Mouse (Mus musculus) regulatory T cell (primary cell): ENCODE measurements around the gene Klhl9.

Experiments used
- in situ Hi-C: fragments of 300-600 bp; cut with MboI, MseI; formaldehyde crosslinking; loops from one replicate; pipeline ENCODE4 v1.15.1; 2025; ENCODE audit warnings: high pct_unique_total_duplicates

Klhl9 gene

DNA sequence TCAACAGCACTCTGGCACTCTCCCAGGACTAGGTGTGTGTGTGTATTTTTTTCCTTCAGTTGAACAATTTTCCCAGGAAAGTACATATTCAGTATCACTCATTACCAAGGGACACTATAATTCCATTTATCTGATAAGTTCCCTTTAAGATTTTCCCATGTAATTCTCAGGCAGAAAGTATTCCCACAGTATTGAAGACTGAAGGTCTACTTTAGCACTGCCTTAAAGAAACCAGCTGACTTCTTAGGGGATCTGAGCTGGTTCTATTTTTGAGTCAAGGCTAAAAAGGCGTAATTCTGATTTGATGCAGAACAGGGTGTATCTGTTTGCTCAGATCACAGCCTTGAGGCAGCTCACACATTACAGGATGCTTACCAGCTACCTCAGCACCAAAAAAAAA lies 3.5 kb downstream of the Klhl9 start:
- in situ Hi-C loops = no loop called here

DNA sequence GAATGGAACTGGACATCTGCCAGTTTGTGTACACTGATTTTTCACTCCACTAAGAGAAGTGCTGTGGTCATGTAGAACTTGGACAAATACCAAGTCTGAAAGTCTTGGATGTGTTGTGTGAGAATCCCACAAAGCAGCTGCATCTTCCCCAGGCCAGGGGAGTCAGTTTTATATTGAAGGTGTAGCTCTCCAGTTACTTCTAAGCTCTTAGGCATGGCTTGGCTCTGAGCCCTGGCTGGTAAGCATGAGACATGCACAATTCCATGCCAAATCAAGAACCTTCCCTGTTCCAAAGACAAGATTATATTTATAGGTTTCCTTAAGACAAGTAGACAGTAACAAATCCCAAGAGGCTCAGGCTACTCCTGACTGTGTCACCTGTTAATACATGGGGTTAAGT lies 7.2 kb downstream of the Klhl9 start:
- in situ Hi-C loops = no loop called here

DNA sequence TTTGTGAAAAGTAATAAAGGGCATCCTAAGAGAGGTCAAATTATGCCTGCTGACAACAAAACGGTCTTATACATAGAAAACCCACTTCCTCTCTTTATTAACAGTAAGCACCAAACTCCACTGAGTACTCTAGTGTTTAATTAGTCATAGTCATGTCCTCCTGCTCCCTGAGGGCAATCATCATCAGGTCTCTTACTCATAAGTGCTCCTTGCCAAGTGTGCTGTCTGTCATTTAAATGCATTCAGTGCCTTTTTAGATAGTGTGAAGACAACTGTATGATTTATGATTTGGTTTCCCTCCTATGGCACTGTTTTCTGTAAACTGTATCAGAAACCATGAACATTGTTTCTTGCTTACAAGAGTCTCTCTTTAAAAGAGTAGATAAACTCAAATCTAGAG lies 8.0 kb downstream of the Klhl9 start:
- in situ Hi-C loops = no loop called here

DNA sequence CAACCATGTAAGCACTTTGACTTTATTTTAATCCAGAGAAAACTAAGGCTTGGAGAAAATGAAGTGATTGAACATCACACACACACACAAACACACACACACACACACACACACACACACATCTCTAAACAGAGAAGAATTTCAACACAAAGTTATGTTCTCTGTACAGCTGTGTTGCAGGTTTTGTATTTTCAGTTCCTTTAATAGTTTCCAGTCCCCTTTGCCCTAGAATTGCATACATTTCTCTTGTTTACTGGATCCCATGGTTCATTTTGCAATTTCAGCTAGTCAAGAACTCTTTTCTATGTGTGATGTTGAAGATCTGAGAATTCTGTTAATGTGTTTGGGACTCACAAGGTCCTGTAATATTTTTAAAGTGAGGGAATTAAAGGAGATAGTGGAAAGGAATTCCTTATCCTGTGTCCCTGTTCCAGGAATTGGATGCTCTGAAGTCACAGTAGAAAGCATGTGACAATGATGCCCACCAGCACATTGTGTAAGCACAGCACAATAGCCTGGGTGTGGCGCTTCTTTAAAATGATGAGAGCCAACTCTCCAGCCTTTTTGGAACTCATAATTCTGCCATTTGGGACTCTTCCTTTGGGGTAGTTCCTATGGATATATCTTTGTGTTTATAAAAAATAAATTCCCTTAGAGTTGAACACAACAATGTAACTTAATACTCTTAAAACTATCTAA lies 15.0 kb downstream of the Klhl9 start:
- in situ Hi-C loops = no loop called here

DNA sequence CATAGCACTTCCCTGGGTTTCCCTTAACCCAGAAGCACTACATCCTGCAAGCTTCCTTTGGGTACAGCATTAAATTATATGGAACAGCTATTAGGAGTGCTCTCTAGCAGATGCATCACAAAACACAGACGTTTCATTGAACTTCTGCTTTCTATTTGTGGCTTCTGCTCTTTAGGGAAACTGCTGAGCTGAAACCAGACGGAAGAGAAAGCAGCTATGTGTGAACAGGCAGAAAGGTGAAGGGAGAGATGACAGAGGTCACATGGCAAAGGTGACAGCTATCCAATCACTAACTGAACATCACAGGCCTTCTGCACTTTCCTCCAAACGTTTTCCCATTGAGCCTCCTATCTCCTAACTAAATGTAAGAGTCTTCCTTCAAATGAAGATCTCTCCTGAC lies 16.3 kb downstream of the Klhl9 start:
- in situ Hi-C loops = no loop called here

DNA sequence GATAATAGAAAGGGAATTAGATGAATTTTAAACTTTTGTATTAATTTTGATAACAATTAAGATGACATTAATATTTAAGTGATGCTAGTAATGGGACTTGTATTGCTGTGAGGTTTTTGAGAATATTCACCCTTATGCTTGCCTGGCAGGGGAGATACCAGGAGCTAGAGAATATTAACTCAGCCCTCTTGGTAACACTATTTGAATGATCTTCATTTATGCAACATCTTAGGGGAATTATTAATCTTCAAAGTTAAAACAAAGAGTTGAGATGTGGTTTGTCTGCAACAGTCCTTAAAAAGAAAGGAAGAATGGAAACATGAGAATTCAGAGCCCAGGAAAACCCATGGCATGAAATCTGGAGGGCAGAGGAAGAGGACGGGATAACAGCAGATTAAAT lies 23.0 kb downstream of the Klhl9 start:
- in situ Hi-C loops = no loop called here

DNA sequence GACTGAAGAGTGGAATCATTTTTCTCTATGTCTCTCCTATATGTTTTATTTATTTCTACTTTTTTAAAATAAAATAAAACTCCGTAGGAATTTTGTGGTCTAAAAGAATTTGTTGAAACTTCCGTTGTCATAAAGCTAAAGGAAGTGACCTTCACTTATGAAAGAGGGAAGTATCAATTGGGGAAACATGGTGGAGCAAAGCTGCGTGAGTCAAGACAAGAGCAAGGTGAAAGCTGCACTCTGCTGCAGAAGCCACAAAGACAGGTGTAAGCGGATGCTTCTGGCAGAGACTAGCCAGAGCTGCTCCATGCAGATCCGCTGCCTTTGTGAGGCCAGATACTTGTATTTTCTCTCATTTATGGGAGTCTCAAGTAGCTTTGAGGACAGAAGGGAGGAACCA lies 23.5 kb downstream of the Klhl9 start:
- in situ Hi-C loops = no loop called here

DNA sequence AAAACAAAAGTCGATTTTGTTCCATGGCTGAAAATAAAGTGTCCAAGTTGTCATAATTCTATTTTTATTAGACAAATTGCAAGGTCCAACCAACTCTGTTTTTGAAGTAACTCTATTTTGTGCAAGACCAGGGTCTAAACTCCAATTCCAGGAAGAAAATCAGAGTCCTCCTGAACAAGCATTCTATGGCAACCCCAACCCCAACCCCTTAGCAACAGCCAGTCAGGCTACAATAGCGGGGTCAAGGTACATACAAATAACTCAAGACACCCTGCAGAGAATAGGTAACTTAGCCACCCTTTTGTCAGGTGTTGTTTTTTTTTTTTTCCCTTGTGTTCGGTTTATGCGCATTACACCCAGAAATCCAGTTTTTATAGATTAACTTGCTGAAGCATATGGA lies 24.5 kb downstream of the Klhl9 start:
- in situ Hi-C loops = no loop called here

DNA sequence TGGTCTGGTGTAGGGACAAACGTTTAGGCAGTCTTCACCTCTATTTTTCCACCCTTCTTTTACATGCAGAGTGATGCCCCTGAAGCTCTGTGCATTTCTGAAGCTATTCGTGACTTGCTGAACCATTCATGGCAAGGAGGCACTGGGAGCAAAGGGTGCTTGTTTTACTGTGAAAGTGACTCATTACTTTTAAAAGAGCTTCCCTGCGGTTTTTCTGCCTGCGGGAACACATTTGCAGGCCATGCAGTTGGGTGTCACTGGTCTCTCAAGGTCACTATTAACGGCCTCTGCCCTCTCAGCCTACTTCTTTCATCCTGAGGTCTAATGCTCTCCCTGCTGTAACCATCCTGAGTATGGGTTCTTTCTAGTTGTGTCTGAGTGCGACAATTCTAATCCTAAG lies 25.2 kb downstream of the Klhl9 start:
- in situ Hi-C loops = no loop called here

DNA sequence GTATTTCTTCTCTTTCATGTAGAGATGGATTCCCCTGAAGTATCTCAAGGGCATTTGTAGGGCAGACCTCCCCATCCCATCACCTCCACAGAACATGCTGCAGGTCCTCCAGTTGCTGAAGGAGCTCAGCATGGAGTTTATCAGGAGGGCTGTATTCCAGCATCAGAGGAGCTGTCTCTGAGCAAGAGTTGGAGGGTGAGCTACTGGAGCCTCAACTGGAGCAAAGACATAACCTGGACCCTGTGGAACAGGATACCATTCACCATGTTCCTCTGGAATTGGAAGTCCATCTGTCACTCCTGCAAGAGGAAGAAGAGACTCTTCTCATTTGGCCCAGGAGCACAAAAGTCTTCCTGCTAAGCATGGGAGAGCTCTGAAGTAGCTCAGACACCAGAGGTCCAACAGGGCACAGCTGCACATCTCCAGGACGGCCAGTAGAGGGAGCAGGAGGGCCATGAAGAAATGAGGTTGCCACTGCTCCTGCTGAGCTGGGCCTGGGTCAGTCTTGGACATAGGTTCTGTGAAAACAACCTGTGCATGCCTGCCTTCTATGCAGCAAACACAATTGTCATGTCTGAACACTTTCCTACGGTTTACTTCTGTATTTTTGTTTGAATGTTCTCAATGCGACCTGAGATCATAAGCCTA lies 25.9 kb downstream of the Klhl9 start:
- in situ Hi-C loops = no loop called here

DNA sequence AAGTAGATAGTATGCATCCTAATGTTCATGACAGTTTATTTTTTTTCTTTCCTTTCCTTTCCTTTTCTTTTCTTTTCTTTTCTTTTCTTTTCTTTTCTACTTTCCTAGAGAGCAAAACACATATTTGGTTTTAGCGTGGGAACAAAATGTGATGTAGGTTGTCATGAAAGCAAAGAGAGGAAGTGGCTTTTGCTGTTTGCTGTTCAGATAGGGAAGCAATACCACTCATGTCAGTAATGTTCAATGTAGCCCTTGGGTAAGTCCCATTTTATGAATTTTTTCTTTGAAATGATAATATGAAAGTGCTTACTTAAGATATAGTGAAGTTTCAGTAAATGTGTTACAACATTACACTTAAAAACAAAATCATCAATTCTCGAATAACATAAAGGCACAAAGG lies 28.9 kb downstream of the Klhl9 start:
- in situ Hi-C loops = no loop called here

DNA sequence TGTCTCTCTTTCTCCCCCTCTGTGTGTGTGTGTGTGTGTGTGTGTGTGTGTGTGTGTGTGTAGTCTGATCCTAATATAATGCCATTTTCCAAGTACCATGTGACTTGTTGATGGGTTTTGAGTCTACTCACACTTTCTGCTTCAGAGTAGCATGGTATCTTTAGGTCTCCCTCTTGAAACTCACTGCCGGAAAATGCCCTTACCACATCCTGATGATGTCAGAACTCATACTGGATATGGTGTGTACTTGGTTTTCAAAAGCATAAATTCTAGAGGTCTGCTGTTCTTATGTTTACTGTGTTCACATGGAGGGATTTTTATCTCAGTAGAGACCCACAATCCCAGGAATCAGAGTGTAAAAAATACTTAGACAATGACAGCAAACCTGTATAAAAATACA lies 29.7 kb downstream of the Klhl9 start:
- in situ Hi-C loops = no loop called here

DNA sequence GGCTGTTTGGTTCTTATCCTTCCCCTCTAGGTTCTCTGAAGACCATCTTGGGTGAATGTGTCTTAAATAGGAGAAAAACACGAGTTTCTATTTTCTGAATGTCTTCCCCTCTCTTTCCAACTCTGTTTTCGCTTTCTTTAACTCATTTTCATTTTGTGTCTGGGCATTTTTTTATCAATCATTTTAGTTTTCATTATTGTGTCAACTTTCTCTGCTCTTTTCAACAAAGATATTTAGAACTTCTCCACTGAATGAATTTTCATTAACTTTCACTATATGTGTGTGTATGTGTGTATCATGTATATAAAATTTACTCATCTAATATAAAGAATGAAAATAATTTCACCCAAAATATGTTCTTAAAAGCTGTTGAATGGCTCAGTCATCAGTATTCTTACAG lies 31.0 kb downstream of the Klhl9 start, which contains the start of gene Ifnab:
Gene Ifnab (minus strand): TSS at position 101 of the 400 bp plus-strand sequence.
- in situ Hi-C loops = no loop called here

DNA sequence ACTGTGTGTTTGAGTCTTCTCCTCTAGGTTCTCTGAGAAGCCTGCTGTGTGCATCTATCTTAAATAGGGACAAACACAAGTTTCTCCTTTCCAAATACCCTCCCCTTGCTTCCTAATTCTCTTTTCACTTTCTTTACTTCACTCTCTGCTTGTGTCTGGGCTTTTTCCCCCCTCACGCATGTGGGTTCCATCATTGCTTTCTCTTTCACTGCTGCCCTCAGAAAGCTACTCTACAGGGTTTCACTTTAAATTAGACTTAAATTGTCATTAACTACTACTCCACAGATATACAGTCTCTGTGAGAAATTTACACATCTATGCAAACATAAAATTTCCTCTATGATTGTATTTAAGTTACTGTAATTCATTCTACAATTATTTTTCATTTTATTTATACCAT lies 38.5 kb downstream of the Klhl9 start, which contains the start of gene Ifna2:
Gene Ifna2 (minus strand): TSS at position 101 of the 400 bp plus-strand sequence.
- in situ Hi-C loops = no loop called here

DNA sequence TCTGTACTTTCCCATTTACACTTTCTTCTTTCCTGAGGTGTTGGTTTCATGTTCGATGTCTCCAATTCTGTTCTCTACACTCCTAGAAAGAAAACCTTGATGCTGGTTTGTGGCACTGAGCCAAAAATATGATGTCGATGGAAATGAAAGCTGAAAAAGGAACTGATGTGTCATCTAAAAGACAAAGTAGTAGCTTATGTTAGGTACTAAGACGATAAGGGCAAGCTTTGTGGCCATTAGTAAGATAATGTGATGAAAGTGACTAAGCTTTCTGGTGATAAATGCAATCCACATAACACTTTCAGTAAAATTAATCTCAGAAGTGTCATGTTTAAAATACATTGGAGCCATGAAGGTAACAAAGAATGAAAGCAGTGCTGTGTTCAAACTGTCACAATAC lies 40.9 kb downstream of the Klhl9 start:
- in situ Hi-C loops = no loop called here

DNA sequence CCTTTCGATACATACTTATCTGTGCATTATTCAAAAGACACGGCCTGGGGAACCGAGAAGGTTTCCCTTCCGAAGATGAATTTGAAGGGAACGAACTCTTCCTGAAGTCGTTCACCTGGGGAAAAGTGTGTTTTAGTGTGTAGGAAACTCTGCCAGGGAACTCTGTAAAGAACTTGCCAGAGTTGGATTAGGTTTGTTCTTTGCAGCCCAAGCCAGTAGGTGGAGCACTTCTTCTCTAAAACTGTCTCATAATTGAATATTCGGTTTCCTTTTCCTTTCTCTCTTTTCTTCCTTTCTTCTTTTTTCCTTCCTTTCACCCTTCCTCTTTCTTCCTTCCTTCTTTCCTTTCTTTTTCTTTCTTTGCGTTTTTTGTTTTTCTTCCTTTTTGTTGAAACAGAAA lies 41.9 kb downstream of the Klhl9 start:
- in situ Hi-C loops = no loop called here

DNA sequence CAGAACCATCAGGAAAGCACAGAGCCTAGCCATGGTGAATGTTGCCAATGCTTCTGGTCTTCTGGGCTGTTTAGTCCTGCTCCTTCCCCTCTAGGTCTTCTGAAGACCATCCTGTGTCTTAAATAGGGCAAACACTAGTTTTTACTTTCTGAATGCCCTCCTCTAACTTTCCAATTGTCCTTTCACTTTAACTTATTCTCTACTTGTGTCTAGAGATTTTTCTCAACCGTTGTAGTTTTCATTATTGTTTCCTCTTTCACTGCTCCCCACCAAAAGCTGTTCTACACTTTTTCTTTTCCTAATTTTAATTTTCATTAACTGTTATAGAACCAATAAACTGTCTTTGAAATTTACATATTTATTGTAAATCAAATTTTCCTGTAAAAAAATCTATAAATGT lies 45.4 kb downstream of the Klhl9 start, which contains the start of gene Ifna16:
Gene Ifna16 (minus strand): TSS at position 101 of the 400 bp plus-strand sequence.
- in situ Hi-C loops = no loop called here
